ENCODE assay signal across 8 mouse cellular contexts in the genomic region with DNA sequence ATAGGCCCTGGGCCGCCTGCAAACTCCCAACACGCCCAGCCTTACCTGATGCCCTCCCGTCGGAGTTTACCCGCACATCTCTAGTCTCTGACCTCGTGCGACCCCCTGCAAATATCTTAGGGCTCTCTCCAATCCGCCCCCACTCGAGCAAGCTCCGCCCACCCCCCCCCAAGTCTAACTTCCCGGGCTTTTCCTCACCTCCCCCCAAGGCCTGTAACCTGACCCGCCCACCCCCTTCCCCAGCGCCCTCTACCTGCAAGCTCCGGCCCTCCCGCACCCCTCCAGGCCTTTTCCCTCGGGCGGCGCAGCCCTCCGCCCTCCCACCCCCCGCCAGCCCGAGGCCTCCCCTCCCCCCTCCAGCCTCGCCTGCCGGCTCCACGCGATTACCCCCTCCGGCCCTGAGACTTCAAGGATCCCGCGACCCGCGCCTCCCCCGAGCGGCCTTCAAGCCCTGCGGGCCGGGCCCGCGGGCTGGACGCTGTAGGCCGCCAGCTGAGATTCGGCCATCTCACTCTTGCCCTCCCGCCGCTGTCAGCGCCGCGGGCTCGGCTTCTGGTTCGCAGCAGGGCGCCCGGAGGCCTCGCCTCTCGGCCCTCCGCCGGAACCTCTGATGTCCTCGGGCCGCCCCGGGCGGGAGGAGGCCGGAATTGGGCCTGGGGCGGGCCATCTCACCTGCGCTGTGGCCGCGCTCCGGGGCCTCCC. TPM values are rescaled to one million over a fixed set of nuclear protein-coding genes. Genes with fewer than 3 reads are reported as not detected.
A peak's percentile ranks its signal among the peaks of the same experiment; 100 is the strongest.
DNase-seq lines count a peak whose midpoint lies in the region; ATAC-seq and TF ChIP-seq lines count a peak whose summit lies in the region.

No protein-coding gene starts in this region.

- H3K9me3 ChIP-seq in E14TG2a.4 (ENCODE audit: low read length) = no peaks in the 10 kb centered on the region
- no peaks in the 10 kb centered on the region for H3K9me3 ChIP-seq in embryonic facial prominence, embryonic 12.5 days
- H3K9me3 ChIP-seq in intestine, embryonic 16.5 days (ENCODE audit: control insufficient read depth, low read length) = no peaks in the 10 kb centered on the region

- no peak for DNase-seq in frontal cortex, postnatal 25 days (ENCODE audit: low spot score in 2 of 2)
- DNase-seq in testis, postnatal 14 days (ENCODE audit: low spot score) = peak; percentile 81
- DNase-seq in right cerebral cortex, adult 18-20 months = no peak

- peak overlapping the region; percentile 92 for H3K27ac ChIP-seq in embryonic facial prominence, embryonic 12.5 days
- H3K27ac ChIP-seq in intestine, embryonic 16.5 days (ENCODE audit: low read length) = peak overlapping the region; percentile 96

- WGBS in embryonic facial prominence, embryonic 12.5 days = under 1% methylated on average over 61 of the region's 62 CpGs
- WGBS in intestine, embryonic 16.5 days = under 1% methylated on average over 45 of the region's 62 CpGs

- peaks cover 68% of the 10 kb centered on the region for H3K4me1 ChIP-seq in E14TG2a.4 (replicated peaks; ENCODE audit: low read depth, low read length)
- peaks cover 41% of the 10 kb centered on the region for H3K4me1 ChIP-seq in embryonic facial prominence, embryonic 12.5 days
- peaks cover 33% of the 10 kb centered on the region for H3K4me1 ChIP-seq in intestine, embryonic 16.5 days (ENCODE audit: control insufficient read depth, insufficient read depth, low read length)

- peak; percentile 10; the same call in 1 of the 2 replicates for ATAC-seq in frontal cortex, adult (ENCODE audit: low TSS enrichment)
- peak; percentile 36; the same call in 1 of the 2 replicates for ATAC-seq in embryonic facial prominence, embryonic 12.5 days (ENCODE audit: insufficient number of reproducible peaks, insufficient read depth, low FRiP score, low TSS enrichment)
- ATAC-seq in intestine, embryonic 16.5 days = peak; percentile 41
- peak; percentile 3; the same call in 1 of the 2 replicates for ATAC-seq in megakaryocyte, adult 5-6 weeks (ENCODE audit: poor library complexity, severe bottlenecking)

- no peaks in the 10 kb centered on the region for H3K27me3 ChIP-seq in E14TG2a.4 (ENCODE audit: insufficient read depth, low read length)
- H3K27me3 ChIP-seq in embryonic facial prominence, embryonic 12.5 days = no peaks in the 10 kb centered on the region
- no peaks in the 10 kb centered on the region for H3K27me3 ChIP-seq in intestine, embryonic 16.5 days (replicated peaks; ENCODE audit: control insufficient read depth, insufficient read depth, low read length)

- peak overlapping the region; percentile 97 for H3K9ac ChIP-seq in embryonic facial prominence, embryonic 12.5 days
- H3K9ac ChIP-seq in intestine, embryonic 16.5 days (ENCODE audit: low read depth, low read length) = peak overlapping the region; percentile 100

- peak overlapping the region; percentile 97 for H3K4me3 ChIP-seq in E14TG2a.4 (replicated peaks; ENCODE audit: low read length)
- peak overlapping the region; percentile 87 for H3K4me3 ChIP-seq in embryonic facial prominence, embryonic 12.5 days
- H3K4me3 ChIP-seq in intestine, embryonic 16.5 days (ENCODE audit: low read length) = peak overlapping the region; percentile 100

- peak overlapping the region; percentile 87 for H3K4me2 ChIP-seq in embryonic facial prominence, embryonic 12.5 days (replicated peaks)
- H3K4me2 ChIP-seq in intestine, embryonic 16.5 days (ENCODE audit: low read depth, low read length) = peak overlapping the region; percentile 88

- TF ChIP-seq CTCF in E14TG2a.4 (conservative IDR thresholded peaks at IDR 0.05; ENCODE audit: low read length) = no peak

- H3K36me3 ChIP-seq in E14TG2a.4 (ENCODE audit: insufficient read depth, low read length) = peaks cover 59% of the 10 kb centered on the region
- H3K36me3 ChIP-seq in embryonic facial prominence, embryonic 12.5 days = peaks cover 21% of the 10 kb centered on the region
- no peaks in the 10 kb centered on the region; the same call in 1 of the 2 replicates for H3K36me3 ChIP-seq in intestine, embryonic 16.5 days (ENCODE audit: control insufficient read depth, insufficient read depth, low read length)

RNA-seq across cellular contexts. Expression of gene Nacc1, which starts 0.5 kb away (rescaled TPM):
- 19.4 and 20.8 TPM in 2 replicates for polyA plus RNA-seq in embryonic facial prominence, embryonic 12.5 days (2016; fragmentation: Nextera tagmentation; extraction: Ambion mirVana)
- 11.0 and 14.8 TPM in 2 replicates for polyA plus RNA-seq in intestine, embryonic 16.5 days (2015; fragmentation: Nextera tagmentation; extraction: Ambion mirVana)
- total RNA-seq in megakaryocyte, adult 5-6 weeks (2015) = 42.8 and 43.0 TPM in 2 replicates
- 31.8 and 36.8 TPM in 2 replicates for total RNA-seq in megakaryocyte, adult 5-6 weeks (2017)

RNA-seq across cellular contexts. Expression of gene Trmt1, which starts 1.0 kb away (rescaled TPM):
- 71.2 and 73.6 TPM in 2 replicates for polyA plus RNA-seq in embryonic facial prominence, embryonic 12.5 days (2016; fragmentation: Nextera tagmentation; extraction: Ambion mirVana)
- polyA plus RNA-seq in intestine, embryonic 16.5 days (2015; fragmentation: Nextera tagmentation; extraction: Ambion mirVana) = 60.0 and 67.1 TPM in 2 replicates
- total RNA-seq in megakaryocyte, adult 5-6 weeks (2015) = 29.5 and 35.9 TPM in 2 replicates
- total RNA-seq in megakaryocyte, adult 5-6 weeks (2017) = 37.6 and 40.4 TPM in 2 replicates

RNA-seq across cellular contexts. Expression of gene Lyl1, which starts 14.1 kb away (rescaled TPM):
- polyA plus RNA-seq in embryonic facial prominence, embryonic 12.5 days (2016; fragmentation: Nextera tagmentation; extraction: Ambion mirVana) = 4.9 and 5.0 TPM in 2 replicates
- polyA plus RNA-seq in intestine, embryonic 16.5 days (2015; fragmentation: Nextera tagmentation; extraction: Ambion mirVana) = 4.9 and 5.0 TPM in 2 replicates
- total RNA-seq in megakaryocyte, adult 5-6 weeks (2015) = 69.0 and 69.9 TPM in 2 replicates
- 60.3 and 62.0 TPM in 2 replicates for total RNA-seq in megakaryocyte, adult 5-6 weeks (2017)

RNA-seq across cellular contexts. Expression of gene Ier2, which starts 24.5 kb away (rescaled TPM):
- 94.5 and 97.0 TPM in 2 replicates for polyA plus RNA-seq in embryonic facial prominence, embryonic 12.5 days (2016; fragmentation: Nextera tagmentation; extraction: Ambion mirVana)
- 77.7 and 78.7 TPM in 2 replicates for polyA plus RNA-seq in intestine, embryonic 16.5 days (2015; fragmentation: Nextera tagmentation; extraction: Ambion mirVana)
- total RNA-seq in megakaryocyte, adult 5-6 weeks (2015) = 86.1 and 87.5 TPM in 2 replicates
- total RNA-seq in megakaryocyte, adult 5-6 weeks (2017) = 62.7 and 65.3 TPM in 2 replicates

RNA-seq across cellular contexts. Expression of gene G430095P16Rik, which starts 35.7 kb away (rescaled TPM):
- 7.1 and 7.4 TPM in 2 replicates for polyA plus RNA-seq in embryonic facial prominence, embryonic 12.5 days (2016; fragmentation: Nextera tagmentation; extraction: Ambion mirVana)
- polyA plus RNA-seq in intestine, embryonic 16.5 days (2015; fragmentation: Nextera tagmentation; extraction: Ambion mirVana) = 2.0 and 2.6 TPM in 2 replicates
- total RNA-seq in megakaryocyte, adult 5-6 weeks (2015) = 40.4 and 45.2 TPM in 2 replicates
- total RNA-seq in megakaryocyte, adult 5-6 weeks (2017) = 20.6 and 25.5 TPM in 2 replicates
